ENCODE assay signal across 21 mouse cellular contexts in the genomic region with DNA sequence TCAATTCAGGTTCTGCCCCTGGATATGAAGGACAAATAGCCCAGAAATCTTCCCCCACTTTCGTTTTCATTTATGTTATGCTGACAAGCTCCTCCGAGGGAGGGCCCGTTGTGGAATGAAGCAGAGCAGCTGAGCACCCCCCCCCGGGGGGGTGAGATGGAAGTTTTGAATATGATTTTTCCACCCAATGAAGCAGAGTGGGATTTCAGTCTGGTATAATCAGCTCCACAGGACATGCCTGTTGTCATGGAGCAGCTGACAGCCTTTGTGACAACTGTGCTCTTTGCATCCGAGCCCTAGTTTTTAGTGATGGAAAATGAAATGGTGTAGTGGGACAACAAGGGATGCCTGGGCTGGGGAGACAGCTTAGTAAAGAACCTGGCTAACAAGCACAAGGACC. TPM values are rescaled to one million over a fixed set of nuclear protein-coding genes. Genes with fewer than 3 reads are reported as not detected.
DNase-seq lines count a peak whose midpoint lies in the region; ATAC-seq lines count a peak whose summit lies in the region.
"Had no signal": no experiment of that assay in that cellular context is flagged by ENCODE, and none has a peak within 500 bp of the region (broad histone marks: within the 10 kb centered on the region; RNA-seq: fewer than 3 reads in every experiment).

No protein-coding gene starts in this region.

- peak; percentile 19; the same call in 1 of the 2 replicates for ATAC-seq in forebrain, embryonic 13.5 days
- no peak; the same call in 1 of the 2 replicates for ATAC-seq in forebrain, embryonic 11.5 days (replicated peaks; ENCODE audit: low FRiP score)
- ATAC-seq in midbrain, embryonic 16.5 days, result peak; percentile 55

- no peak overlapping the region for H3K27ac ChIP-seq in forebrain, embryonic 13.5 days
- no peak overlapping the region for H3K27ac ChIP-seq in forebrain, embryonic 11.5 days (ENCODE audit: low read depth, low read length)
- H3K27ac ChIP-seq in midbrain, embryonic 16.5 days (ENCODE audit: low read length), result peak overlapping the region; percentile 47; the same call in 1 of the 2 replicates
- H3K27ac ChIP-seq: embryonic facial prominence, embryonic 12.5 days; gastrocnemius, adult 2 months; heart, embryonic 13.5 days; liver, embryonic 13.5 days; lung, embryonic 15.5 days; neural tube, embryonic 12.5 days had no signal

- no peak overlapping the region for H3K9ac ChIP-seq in forebrain, embryonic 13.5 days
- no peak overlapping the region for H3K9ac ChIP-seq in forebrain, embryonic 11.5 days (ENCODE audit: low read length)
- H3K9ac ChIP-seq in midbrain, embryonic 16.5 days (ENCODE audit: low read depth, low read length), result no peak overlapping the region
- H3K9ac ChIP-seq: embryonic facial prominence, embryonic 12.5 days; heart, embryonic 13.5 days; liver, embryonic 13.5 days; lung, embryonic 15.5 days; neural tube, embryonic 12.5 days had no signal

- DNase-seq in forebrain, embryonic 11.5 days (ENCODE audit: low spot score), result no peak
- DNase-seq in layer of hippocampus, adult 18-20 months (ENCODE audit: low spot score in 2 of 2), result peak; percentile 23 to 68
- DNase-seq in layer of hippocampus, postnatal 25 days (ENCODE audit: extremely low spot score in 1 of 2, low spot score in 1 of 2), result no peak
- peak; percentile 46 for DNase-seq in brain, adult 2 months (ENCODE audit: low read depth, low spot score)
- DNase-seq in lung, postnatal 4 days, result no peak
- DNase-seq: adrenal gland, adult 8-10 months; cerebellum, adult 18-20 months; gastrocnemius, adult 2 months; kidney, adult 11 months; kidney, postnatal 10 days; liver, embryonic 13.5 days; right cerebral cortex, postnatal 25 days; thymus, postnatal 25 days had no signal

- H3K4me3 ChIP-seq in forebrain, embryonic 13.5 days, result no peak overlapping the region
- no peak overlapping the region for H3K4me3 ChIP-seq in forebrain, embryonic 11.5 days (ENCODE audit: low read depth, low read length)
- H3K4me3 ChIP-seq in midbrain, embryonic 16.5 days (ENCODE audit: low read depth, low read length), result no peak overlapping the region
- H3K4me3 ChIP-seq: embryonic facial prominence, embryonic 12.5 days; gastrocnemius, adult 2 months; heart, embryonic 13.5 days; liver, embryonic 13.5 days; lung, embryonic 15.5 days; neural tube, embryonic 12.5 days had no signal

- H3K27me3 ChIP-seq in forebrain, embryonic 13.5 days, result no peaks in the 10 kb centered on the region
- no peaks in the 10 kb centered on the region for H3K27me3 ChIP-seq in forebrain, embryonic 11.5 days (ENCODE audit: control insufficient read depth, insufficient read depth, low read length)
- no peaks in the 10 kb centered on the region for H3K27me3 ChIP-seq in midbrain, embryonic 16.5 days (ENCODE audit: control insufficient read depth, insufficient read depth, low read depth, low read length)
- H3K27me3 ChIP-seq: CH12.LX; heart, embryonic 13.5 days; liver, embryonic 13.5 days; lung, embryonic 15.5 days; neural tube, embryonic 12.5 days had no signal

- no peaks in the 10 kb centered on the region for H3K9me3 ChIP-seq in forebrain, embryonic 13.5 days (replicated peaks)
- no peaks in the 10 kb centered on the region for H3K9me3 ChIP-seq in forebrain, embryonic 11.5 days (ENCODE audit: control insufficient read depth, low read length)
- no peaks in the 10 kb centered on the region for H3K9me3 ChIP-seq in midbrain, embryonic 16.5 days (replicated peaks; ENCODE audit: control insufficient read depth, low read length, poor library complexity, severe bottlenecking)
- H3K9me3 ChIP-seq: embryonic facial prominence, embryonic 12.5 days; heart, embryonic 13.5 days; liver, embryonic 13.5 days; lung, embryonic 15.5 days; neural tube, embryonic 12.5 days had no signal

- H3K4me1 ChIP-seq in forebrain, embryonic 13.5 days, result peaks cover 15% of the 10 kb centered on the region; the same call in 1 of the 2 replicates
- no peaks in the 10 kb centered on the region; the same call in 1 of the 2 replicates for H3K4me1 ChIP-seq in forebrain, embryonic 11.5 days (replicated peaks; ENCODE audit: control insufficient read depth, insufficient read depth, low read length)
- H3K4me1 ChIP-seq in midbrain, embryonic 16.5 days (ENCODE audit: control insufficient read depth, insufficient read depth, low read length), result peaks cover 13% of the 10 kb centered on the region
- H3K4me1 ChIP-seq: embryonic facial prominence, embryonic 12.5 days; heart, embryonic 13.5 days; liver, embryonic 13.5 days; lung, embryonic 15.5 days had no signal

- no peaks in the 10 kb centered on the region for H3K36me3 ChIP-seq in forebrain, embryonic 13.5 days (ENCODE audit: poor library complexity, severe bottlenecking)
- H3K36me3 ChIP-seq in forebrain, embryonic 11.5 days (ENCODE audit: control insufficient read depth, insufficient read depth, low read length), result no peaks in the 10 kb centered on the region
- H3K36me3 ChIP-seq in midbrain, embryonic 16.5 days (ENCODE audit: control insufficient read depth, insufficient read depth, low read length), result no peaks in the 10 kb centered on the region
- H3K36me3 ChIP-seq: embryonic facial prominence, embryonic 12.5 days; heart, embryonic 13.5 days; liver, embryonic 13.5 days; lung, embryonic 15.5 days; neural tube, embryonic 12.5 days had no signal

- H3K4me2 ChIP-seq in forebrain, embryonic 13.5 days, result no peak overlapping the region
- H3K4me2 ChIP-seq in forebrain, embryonic 11.5 days (ENCODE audit: low read depth, low read length, severe bottlenecking), result no peak overlapping the region
- no peak overlapping the region for H3K4me2 ChIP-seq in midbrain, embryonic 16.5 days (ENCODE audit: low read length)
- H3K4me2 ChIP-seq: embryonic facial prominence, embryonic 12.5 days; heart, embryonic 13.5 days; liver, embryonic 13.5 days; lung, embryonic 15.5 days; neural tube, embryonic 12.5 days had no signal

- 49% methylated on average over 5 of the region's 5 CpGs for WGBS in forebrain, embryonic 13.5 days
- WGBS in forebrain, embryonic 11.5 days, result 67% methylated on average over 5 of the region's 5 CpGs
- WGBS in midbrain, embryonic 16.5 days, result 33% methylated on average over 5 of the region's 5 CpGs

RNA-seq across cellular contexts. Expression of a gene that starts 52.4 kb away (rescaled TPM):
- 1.3 and 2.9 TPM in 2 replicates for polyA plus RNA-seq in forebrain, embryonic 13.5 days (2015; fragmentation: Nextera tagmentation; extraction: Ambion mirVana)
- polyA plus RNA-seq in forebrain, embryonic 11.5 days (2014; fragmentation: Nextera tagmentation; extraction: Ambion mirVana), result 0.32 and 0.47 TPM in 2 replicates
- total RNA-seq in layer of hippocampus, adult 18-20 months (2021), result 1 to 10 TPM in 1 of 2 experiments, under 1 TPM in 1; 0.99 to 1.8 TPM
- total RNA-seq in layer of hippocampus, postnatal 25 days (2021), result 1 to 10 TPM; 1.3 to 1.4 TPM
- polyA plus RNA-seq in midbrain, embryonic 16.5 days (2015; fragmentation: Nextera tagmentation; extraction: Ambion mirVana), result 5.7 and 10.5 TPM in 2 replicates
- total RNA-seq: adrenal gland, adult 8-10 months; CH12.LX; gastrocnemius, adult 2 months; monocyte, adult 5-6 weeks had no signal
- polyA plus RNA-seq: heart, embryonic 13.5 days had no signal

Comparison
In these comparisons a context has a peak if more than half of its experiments do, and no peak if none do; other contexts are left out.
1. DNase-seq: peak in layer of hippocampus, adult 18-20 months (2 of 2) and brain, adult 2 months (single experiment); none in forebrain, embryonic 11.5 days (single experiment), layer of hippocampus, postnatal 25 days (0 of 2) and lung, postnatal 4 days (0 of 2).